Mouse (Mus musculus) spleen, postnatal 14 days (tissue): ENCODE results near the gene Ankrd49.

Experiments used
- DNase-seq, 2 experiments: peaks; one replicate each; pipeline ENCODE4 v3.0.0; 2021 to 2022; ENCODE audit warnings: low spot score in 2 of 2

Gene Ankrd49

GRCm38 (mm10) chr9:14784039-14785002 is at the start of gene Ankrd49, which contains the start of gene Mre11a:
TSS of gene Ankrd49 (minus strand) at chr9:14784856.
TSS of gene Mre11a (plus strand) at chr9:14784654.
- DNase-seq, result peak; percentile 77 to 87

DNA sequence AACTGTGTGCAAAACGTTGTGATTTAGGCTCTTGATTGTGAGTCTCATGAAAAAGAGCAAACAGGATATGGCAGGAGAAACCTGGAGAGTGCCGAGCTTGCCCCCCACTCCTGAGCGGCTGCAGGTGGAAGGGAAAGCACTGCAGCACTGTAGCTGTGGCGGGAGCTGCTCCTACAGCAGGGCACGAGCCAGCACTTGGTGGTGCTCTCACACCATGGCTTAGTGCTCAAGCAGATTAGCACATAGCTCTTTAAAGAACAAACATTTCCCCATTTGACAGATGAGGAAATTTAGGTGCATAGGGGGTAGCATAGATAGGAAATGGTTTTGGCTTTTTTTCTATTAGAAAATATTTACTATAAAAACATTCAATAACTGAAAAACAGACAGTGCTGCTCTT is 47.4 kb upstream of the Ankrd49 start:
- no peak for DNase-seq

DNA sequence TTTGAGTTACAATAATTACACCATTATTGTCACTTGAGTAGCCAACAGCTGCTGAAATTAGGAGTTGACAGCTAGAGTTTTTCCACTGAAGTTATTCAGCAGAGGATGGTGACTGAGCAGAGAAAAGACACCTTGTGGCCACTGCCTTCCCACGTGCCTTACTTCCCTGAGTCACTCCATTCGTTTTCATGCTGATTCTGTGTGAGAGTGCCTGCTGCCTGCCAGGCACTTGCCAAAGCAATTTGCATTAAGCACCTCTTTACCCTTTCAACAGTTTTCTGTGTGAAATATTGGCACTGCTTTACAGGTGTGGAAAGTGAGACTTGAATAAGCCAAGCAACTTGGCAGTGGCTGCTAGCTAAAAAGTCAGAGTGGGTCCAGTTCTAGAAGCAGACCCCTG is 43.2 kb upstream of the Ankrd49 start:
- DNase-seq, result no peak

GRCm38 (mm10) chr9:14824840-14825239 is 40.2 kb upstream of the Ankrd49 start:
- DNase-seq, result no peak

DNA sequence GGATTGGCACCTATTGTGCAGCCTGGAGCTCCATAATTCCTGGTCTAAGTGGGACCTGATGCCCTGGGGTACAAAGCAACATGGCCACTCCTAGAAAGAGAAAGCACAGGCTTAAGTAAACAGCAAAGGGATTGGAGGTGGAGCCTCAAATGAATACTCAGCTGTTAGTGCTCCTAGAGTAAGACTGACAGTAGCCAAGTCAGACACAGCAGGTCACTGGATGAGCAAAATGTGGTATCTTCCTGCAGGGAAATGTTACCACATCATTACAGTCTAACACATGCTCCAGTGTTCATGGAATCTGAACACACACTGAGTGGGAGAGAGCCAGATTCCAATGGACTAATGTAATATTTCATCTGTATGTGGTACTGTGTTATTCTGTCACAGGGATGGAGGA is 36.7 kb upstream of the Ankrd49 start:
- DNase-seq, result no peak

GRCm38 (mm10) chr9:14810111-14810510 is 25.5 kb upstream of the Ankrd49 start:
- no peak for DNase-seq

GRCm38 (mm10) chr9:14806786-14807185 is 22.1 kb upstream of the Ankrd49 start:
- DNase-seq, result no peak

DNA sequence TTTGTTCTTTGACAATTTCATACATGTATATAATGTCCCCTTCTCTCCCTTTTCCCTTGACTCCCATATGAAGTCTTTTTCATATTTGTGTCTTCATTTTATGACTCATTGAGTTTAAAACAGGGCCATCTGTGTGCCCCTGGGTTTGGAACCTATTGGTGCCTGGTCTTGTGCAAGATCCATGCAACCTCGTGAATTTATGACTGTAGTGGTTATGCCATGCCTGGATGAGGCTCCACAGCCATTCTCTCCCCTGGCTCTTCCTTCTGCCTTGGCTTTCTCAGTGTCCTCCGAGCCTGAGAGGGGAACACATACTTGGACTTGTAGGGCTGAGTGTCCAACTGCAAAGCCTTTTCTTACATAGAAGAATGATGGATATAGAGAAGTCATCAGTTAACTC is 21.1 kb upstream of the Ankrd49 start:
- DNase-seq, result no peak

- DNase-seq, result no peak
Observed at GRCm38 (mm10) chr9:14787356-14787755, 2.7 kb upstream of the Ankrd49 start.

GRCm38 (mm10) chr9:14778341-14778740 is 6.3 kb downstream of the Ankrd49 start:
- DNase-seq, result no peak

DNA sequence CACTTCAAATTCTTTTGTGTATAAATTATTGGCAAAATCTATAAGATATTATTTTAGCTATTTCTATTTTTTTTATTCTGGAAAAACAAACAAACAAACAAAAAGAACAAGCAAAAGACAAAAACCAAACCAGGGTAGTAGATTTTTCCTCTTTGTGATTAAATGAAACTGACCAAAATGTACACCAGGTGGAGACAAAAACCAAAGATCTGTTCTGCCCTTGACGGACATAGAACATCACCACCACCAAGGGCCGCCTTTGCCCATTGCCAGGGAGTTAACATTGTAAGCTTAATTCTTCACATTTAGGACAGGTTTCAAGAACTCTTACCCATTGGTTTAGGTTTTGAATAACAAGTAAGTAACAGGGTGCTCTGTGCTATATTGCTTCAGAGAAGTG is 10.8 kb downstream of the Ankrd49 start:
- DNase-seq, result no peak

GRCm38 (mm10) chr9:14772074-14772473 is 12.6 kb downstream of the Ankrd49 start:
- DNase-seq, result no peak

DNA sequence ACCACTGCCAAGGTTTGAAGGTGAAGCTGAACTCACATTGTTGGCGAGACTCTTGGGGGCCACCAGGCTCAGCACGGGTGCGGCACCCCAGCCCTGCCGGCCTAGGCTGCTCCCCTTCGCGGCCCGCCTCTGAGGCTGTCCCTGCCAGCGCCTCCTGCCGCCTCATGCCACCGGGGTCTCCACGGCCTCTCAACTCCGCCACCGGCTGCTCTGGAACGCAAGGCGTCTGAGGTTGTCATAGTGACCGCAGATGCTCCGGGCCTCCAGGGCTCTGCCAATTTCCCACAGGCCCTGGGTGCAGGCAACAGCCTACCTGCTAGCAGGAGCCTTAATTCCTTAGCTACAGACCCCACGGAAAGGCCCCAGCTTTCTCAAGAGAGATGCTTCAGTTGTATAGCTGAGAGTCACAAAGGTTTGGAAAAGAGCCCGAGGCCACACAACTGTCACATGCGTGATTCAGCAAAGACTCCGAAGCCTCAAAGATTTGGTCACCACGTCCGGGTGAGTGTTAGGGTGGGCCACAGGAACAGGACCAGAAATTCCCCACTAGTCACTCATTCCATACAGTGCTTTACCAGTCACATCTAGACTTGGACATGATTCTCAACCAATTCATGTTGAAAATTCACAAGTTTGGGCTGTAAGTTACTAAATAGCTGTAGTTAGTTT is 13.7 kb downstream of the Ankrd49 start, which contains the start of gene 1700012B09Rik:
Gene 1700012B09Rik (minus strand): TSS at position 228 of the 669 bp plus-strand sequence.
- DNase-seq, result no peak

DNA sequence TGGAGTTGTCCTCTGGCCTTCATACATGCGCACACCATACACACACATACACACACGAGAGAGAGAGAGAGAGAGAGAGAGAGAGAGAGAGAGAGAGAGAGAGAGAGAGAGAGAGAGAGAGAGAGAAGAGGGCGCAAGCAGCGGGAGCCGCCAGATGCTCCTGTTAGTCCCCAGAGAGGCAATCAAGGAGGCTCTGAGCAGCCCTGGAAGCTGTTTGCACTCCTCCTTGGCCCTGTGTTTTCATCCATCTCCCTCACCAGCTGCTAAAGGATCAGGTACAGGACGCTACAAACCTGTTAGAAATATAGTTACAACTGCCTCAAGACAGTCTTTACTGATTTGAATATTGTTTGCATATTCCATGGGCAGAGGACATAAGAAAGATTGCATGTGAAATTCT is 14.8 kb downstream of the Ankrd49 start:
- no peak for DNase-seq

DNA sequence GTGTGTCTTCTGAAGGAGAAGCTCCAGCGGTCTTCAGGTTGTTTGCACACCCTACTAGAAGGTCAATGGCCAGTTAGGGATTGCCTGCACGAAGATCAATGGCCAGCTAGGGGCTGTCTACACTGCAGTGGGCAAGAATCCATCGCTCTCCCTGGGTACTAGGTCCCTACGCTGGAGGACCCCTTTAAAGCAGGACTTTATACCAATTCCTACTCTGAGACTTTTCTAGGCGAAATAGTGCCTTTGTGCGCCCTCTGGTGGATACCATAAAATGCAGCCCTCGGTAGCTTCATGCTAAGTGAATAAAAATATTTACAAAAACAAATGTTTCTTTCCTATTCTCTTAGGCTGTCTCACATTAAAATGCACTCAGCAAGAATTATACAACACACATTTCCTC is 19.9 kb downstream of the Ankrd49 start:
- no peak for DNase-seq

GRCm38 (mm10) chr9:14759261-14759660 is 25.4 kb downstream of the Ankrd49 start:
- no peak for DNase-seq

DNA sequence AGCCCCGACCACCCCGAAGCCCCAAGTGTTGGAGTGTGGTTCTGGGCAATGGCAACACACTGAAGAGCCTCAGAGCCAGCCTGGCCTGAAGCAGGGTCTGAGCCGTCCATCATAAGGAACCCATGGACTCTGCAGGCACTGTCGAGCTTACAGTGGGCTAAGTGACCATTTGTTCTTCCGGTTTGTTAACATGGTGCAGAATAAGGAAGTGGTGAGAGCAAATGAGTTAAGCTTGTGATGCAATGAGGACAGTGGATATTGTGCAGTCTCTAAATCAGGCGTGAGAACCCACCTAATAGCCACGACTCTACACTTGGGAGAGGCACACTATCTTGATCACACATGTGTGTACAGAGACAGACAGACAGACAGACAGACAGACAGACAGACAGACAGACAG is 26.1 kb downstream of the Ankrd49 start:
- no peak for DNase-seq

GRCm38 (mm10) chr9:14754469-14754868 is 30.2 kb downstream of the Ankrd49 start:
- DNase-seq, result no peak

GRCm38 (mm10) chr9:14753947-14754346 is 30.7 kb downstream of the Ankrd49 start:
- DNase-seq, result no peak

- DNase-seq, result peak in 1 of 2 experiments; percentile 11
Observed at GRCm38 (mm10) chr9:14752001-14752522, 32.6 kb downstream of the Ankrd49 start, which contains the start of gene Fut4. TSS of gene Fut4 (minus strand) at chr9:14752393.

DNA sequence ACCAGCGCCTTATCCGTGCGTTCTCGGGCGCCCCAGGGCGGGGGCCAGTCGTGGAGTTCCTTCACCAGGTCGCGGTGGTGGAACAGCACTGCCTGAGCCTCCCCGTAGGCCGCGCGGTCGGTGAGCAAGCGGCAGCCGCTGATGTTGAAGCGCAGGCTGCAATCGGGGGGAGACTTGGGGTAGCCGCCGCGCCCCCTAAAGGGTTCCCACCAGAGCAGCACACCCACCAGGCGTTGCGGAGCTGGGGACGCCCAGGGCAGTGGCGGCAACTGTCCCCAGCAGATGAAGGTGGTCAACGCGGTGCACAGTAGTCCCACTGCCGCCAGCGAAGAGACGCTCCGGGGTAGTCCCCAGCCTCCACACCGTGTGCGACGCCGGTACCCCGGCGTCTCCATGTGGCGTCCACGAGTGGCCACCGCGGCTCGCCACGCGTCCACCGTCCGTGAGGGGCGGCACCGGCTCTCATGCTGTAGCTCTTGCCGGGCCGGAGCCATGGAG is 33.1 kb downstream of the Ankrd49 start:
- no peak for DNase-seq

DNA sequence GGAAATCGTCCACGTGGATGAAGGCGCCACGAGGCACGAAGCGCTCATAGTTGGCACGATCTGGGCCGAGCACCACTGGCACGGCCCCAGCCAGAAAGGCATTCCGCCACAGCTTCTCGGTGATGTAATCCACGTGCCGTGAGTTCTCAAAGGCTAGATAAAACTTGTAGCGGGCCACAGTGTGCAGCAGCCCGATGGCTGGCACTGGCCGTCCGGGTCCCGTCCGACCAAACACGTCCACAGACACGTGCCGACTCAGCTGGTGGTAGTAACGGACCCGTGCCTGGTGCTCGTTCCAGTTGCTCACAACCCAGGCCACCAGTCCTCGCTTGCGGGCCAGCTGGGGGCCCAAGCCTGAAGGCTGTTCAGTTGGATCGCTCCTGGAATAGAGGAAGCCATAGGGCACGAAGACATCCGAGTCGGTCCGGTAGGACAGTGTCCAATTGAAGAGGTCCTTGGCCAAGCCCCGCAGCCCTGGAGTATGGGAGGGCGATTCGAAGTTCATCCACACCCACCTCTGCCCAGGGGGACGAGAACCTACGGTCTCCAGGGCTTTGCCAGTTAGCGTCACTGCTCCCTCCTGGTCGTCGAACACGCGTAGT is 33.7 kb downstream of the Ankrd49 start:
- no peak for DNase-seq
